Comparison of ENCODE assay signal across 8 mouse cellular contexts in genomic region chr4:94188888-94189287, GRCm38 (mm10).
DNase-seq lines count a peak whose midpoint lies in the region; ATAC-seq lines count a peak whose summit lies in the region.

No protein-coding gene starts in this region.

- no peaks in the 10 kb centered on the region for H3K9me3 ChIP-seq in hindbrain, embryonic 13.5 days
- no peaks in the 10 kb centered on the region for H3K9me3 ChIP-seq in hindbrain, embryonic 12.5 days (replicated peaks)
- no peaks in the 10 kb centered on the region for H3K9me3 ChIP-seq in kidney, embryonic 15.5 days (replicated peaks)
- no peaks in the 10 kb centered on the region for H3K9me3 ChIP-seq in stomach, embryonic 15.5 days

- H3K4me1 ChIP-seq in hindbrain, embryonic 13.5 days (replicated peaks) = 0 out of 2 replicates have a peak, but pooled peaks cover 6% of the 10 kb centered on the region
- H3K4me1 ChIP-seq in hindbrain, embryonic 12.5 days = no peaks in the 10 kb centered on the region
- peaks cover 3% of the 10 kb centered on the region; the same call in 1 of the 2 replicates for H3K4me1 ChIP-seq in kidney, embryonic 15.5 days
- no peaks in the 10 kb centered on the region for H3K4me1 ChIP-seq in stomach, embryonic 15.5 days

- H3K4me3 ChIP-seq in hindbrain, embryonic 13.5 days = no peak overlapping the region
- no peak overlapping the region for H3K4me3 ChIP-seq in hindbrain, embryonic 12.5 days
- H3K4me3 ChIP-seq in kidney, embryonic 15.5 days (replicated peaks) = no peak overlapping the region
- H3K4me3 ChIP-seq in stomach, embryonic 15.5 days (replicated peaks) = no peak overlapping the region

- WGBS in hindbrain, embryonic 13.5 days = 47% methylated on average over 3 of the region's 3 CpGs
- WGBS in hindbrain, embryonic 12.5 days = 75% methylated on average over 3 of the region's 3 CpGs
- WGBS in kidney, embryonic 15.5 days = 28% methylated on average over 3 of the region's 3 CpGs
- WGBS in stomach, embryonic 15.5 days = 20% methylated on average over 3 of the region's 3 CpGs

- peak; percentile 65; the same call in 1 of the 2 replicates for ATAC-seq in hindbrain, embryonic 13.5 days (ENCODE audit: low FRiP score)
- ATAC-seq in hindbrain, embryonic 12.5 days (ENCODE audit: low FRiP score) = no peak
- ATAC-seq in kidney, embryonic 15.5 days (replicated peaks; ENCODE audit: low FRiP score) = peak; percentile 18; the same call in 1 of the 2 replicates
- peak; percentile 47; the same call in 1 of the 2 replicates for ATAC-seq in stomach, embryonic 15.5 days (ENCODE audit: insufficient read depth, low FRiP score, low read depth)

- DNase-seq in MN1 (ENCODE audit: low spot score) = peak; percentile 75
- peak; percentile 92 for DNase-seq in adrenal gland, postnatal 14 days
- DNase-seq in thymus, postnatal 4 days = no peak
- DNase-seq in B cell, adult 2 months = no peak

- H3K9ac ChIP-seq in hindbrain, embryonic 13.5 days = no peak overlapping the region
- H3K9ac ChIP-seq in hindbrain, embryonic 12.5 days = no peak overlapping the region
- H3K9ac ChIP-seq in kidney, embryonic 15.5 days = no peak overlapping the region
- H3K9ac ChIP-seq in stomach, embryonic 15.5 days = no peak overlapping the region

- no peak overlapping the region for H3K4me2 ChIP-seq in hindbrain, embryonic 13.5 days
- H3K4me2 ChIP-seq in hindbrain, embryonic 12.5 days (replicated peaks) = no peak overlapping the region
- H3K4me2 ChIP-seq in kidney, embryonic 15.5 days = no peak overlapping the region
- H3K4me2 ChIP-seq in stomach, embryonic 15.5 days = no peak overlapping the region

- no peaks in the 10 kb centered on the region for H3K36me3 ChIP-seq in hindbrain, embryonic 13.5 days
- H3K36me3 ChIP-seq in hindbrain, embryonic 12.5 days = no peaks in the 10 kb centered on the region
- no peaks in the 10 kb centered on the region for H3K36me3 ChIP-seq in kidney, embryonic 15.5 days
- H3K36me3 ChIP-seq in stomach, embryonic 15.5 days = no peaks in the 10 kb centered on the region

- no peaks in the 10 kb centered on the region for H3K27me3 ChIP-seq in hindbrain, embryonic 13.5 days
- H3K27me3 ChIP-seq in hindbrain, embryonic 12.5 days = no peaks in the 10 kb centered on the region
- no peaks in the 10 kb centered on the region for H3K27me3 ChIP-seq in kidney, embryonic 15.5 days
- H3K27me3 ChIP-seq in stomach, embryonic 15.5 days (replicated peaks) = no peaks in the 10 kb centered on the region

- H3K27ac ChIP-seq in hindbrain, embryonic 13.5 days = no peak overlapping the region
- H3K27ac ChIP-seq in hindbrain, embryonic 12.5 days = no peak overlapping the region
- peak overlapping the region; percentile 27; the same call in 1 of the 2 replicates for H3K27ac ChIP-seq in kidney, embryonic 15.5 days
- no peak overlapping the region for H3K27ac ChIP-seq in stomach, embryonic 15.5 days

Comparison
In these comparisons a context has a peak if more than half of its experiments do, and no peak if none do; other contexts are left out.
1. DNase-seq: peak in MN1 (single experiment) and adrenal gland, postnatal 14 days (single experiment); none in thymus, postnatal 4 days (single experiment) and B cell, adult 2 months (0 of 2).